Mouse (Mus musculus) liver, adult 2 months (tissue): ENCODE data around the gene Ap1b1. TPM values are rescaled to one million over a fixed set of nuclear protein-coding genes. Genes with fewer than 3 reads are reported as not detected.

Experiments used
- DNase-seq: peaks from one replicate; pipeline ENCODE4 v3.0.0-alpha.2; 2011; ENCODE audit warnings: low read depth, low spot score; ENCODE audit errors: extremely low read depth
- H3K27ac ChIP-seq: fragments of 200-500 bp; replicated peaks from 2 replicates; pipeline ENCODE4 v1.5.1; 2012; ENCODE audit warnings: low read depth, mild to moderate bottlenecking, control low read depth, inconsistent platforms, low read length; ENCODE audit not compliant: insufficient read depth
- H3K27me3 ChIP-seq: fragments of 200-500 bp; 2 replicates; pipeline ENCODE4 v1.6.1; 2012; ENCODE audit warnings: mild to moderate bottlenecking, moderate library complexity, low read length, inconsistent platforms; ENCODE audit not compliant: control insufficient read depth, insufficient read depth
- H3K36me3 ChIP-seq: fragments of 200-500 bp; 2 replicates; pipeline ENCODE4 v1.6.1; 2012; ENCODE audit warnings: low read length, inconsistent platforms; ENCODE audit not compliant: control insufficient read depth, insufficient read depth
- H3K4me1 ChIP-seq: fragments of 200-500 bp; 2 replicates; pipeline ENCODE4 v1.6.1; 2011; ENCODE audit warnings: low read length; ENCODE audit not compliant: control insufficient read depth, insufficient read depth
- H3K4me3 ChIP-seq: fragments of 200-500 bp; 2 replicates; pipeline ENCODE4 v1.5.1; 2011; ENCODE audit warnings: low read depth, mild to moderate bottlenecking, control low read depth, low read length, moderate library complexity; ENCODE audit not compliant: insufficient read depth
- H3K79me2 ChIP-seq: fragments of 200-500 bp; 2 replicates; pipeline ENCODE4 v1.6.1; 2012; ENCODE audit warnings: inconsistent platforms, mild to moderate bottlenecking, low read length, moderate library complexity; ENCODE audit not compliant: control insufficient read depth, insufficient read depth
- H3K9ac ChIP-seq: fragments of 200-500 bp; 2 replicates; pipeline ENCODE4 v1.6.1; 2012; ENCODE audit warnings: low read depth, mild to moderate bottlenecking, control low read depth, inconsistent platforms, low read length
- CTCF ChIP-seq: fragments of 200-500 bp; IDR thresholded peaks from 2 replicates; pipeline ENCODE4 v1.5.1; 2011; ENCODE audit warnings: low read depth, low read length, control low read depth
- POLR2A ChIP-seq: fragments of 200-500 bp; IDR thresholded peaks from 2 replicates; pipeline ENCODE4 v1.6.1; 2011; ENCODE audit warnings: low read length, control low read depth; ENCODE audit not compliant: insufficient read depth; ENCODE audit errors: extremely low read depth
- WGBS: fragments of 180-500 bp; shearing (Covaris S2); methylation state at CpG from one replicate; pipeline ENCODE4 v1.1.7; 2018; 5-methylcytosine and 5-hydroxymethylcytosine counted together
- polyA plus RNA-seq: library from polyadenylated mRNA; depleted of rRNA; stranded (reverse); fragments of >200 nt; gene quantifications from 2 replicates; pipeline ENCODE4 v1.2.3, GENCODE M21; 2012
- total RNA-seq: library from RNA; depleted of rRNA; stranded (reverse); fragments of >200 nt; gene quantifications from 2 replicates; pipeline ENCODE4 v1.2.3, GENCODE M21; 2014

Ap1b1 gene
- total and polyA plus RNA-seq, 2 experiments: 30.1 to 48.8 TPM

DNA sequence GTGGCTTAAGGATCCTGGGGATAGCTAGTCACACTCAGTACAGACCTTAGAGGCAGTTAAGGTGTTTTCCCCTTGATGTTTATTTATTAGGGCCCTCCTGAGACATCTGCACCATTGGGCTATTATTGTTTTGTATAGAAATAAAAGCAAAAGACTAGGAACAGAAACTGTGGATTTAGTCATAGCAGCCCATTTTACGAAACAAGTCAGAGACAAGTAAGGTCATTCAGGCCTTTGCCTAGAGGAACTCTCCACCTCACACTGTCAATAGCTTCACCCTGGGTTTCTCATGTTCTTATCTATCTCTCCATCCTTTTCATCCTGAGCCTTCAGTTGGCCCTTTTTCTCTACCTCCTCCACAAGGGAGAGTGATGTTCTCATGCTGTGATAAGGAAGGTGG is 38.5 kb downstream of the Ap1b1 start:
- 97% methylated on average over 1 of the region's 1 CpGs for WGBS
- no peak for DNase-seq
- peaks cover 57% of the 10 kb centered on the region for H3K36me3 ChIP-seq
- TF ChIP-seq POLR2A: no peak
- no peak for TF ChIP-seq CTCF
- no peak overlapping the region for H3K27ac ChIP-seq
- no peaks in the 10 kb centered on the region for H3K79me2 ChIP-seq
- no peak overlapping the region for H3K9ac ChIP-seq
- H3K27me3 ChIP-seq: no peaks in the 10 kb centered on the region
- no peak overlapping the region for H3K4me3 ChIP-seq
- no peaks in the 10 kb centered on the region for H3K4me1 ChIP-seq

DNA sequence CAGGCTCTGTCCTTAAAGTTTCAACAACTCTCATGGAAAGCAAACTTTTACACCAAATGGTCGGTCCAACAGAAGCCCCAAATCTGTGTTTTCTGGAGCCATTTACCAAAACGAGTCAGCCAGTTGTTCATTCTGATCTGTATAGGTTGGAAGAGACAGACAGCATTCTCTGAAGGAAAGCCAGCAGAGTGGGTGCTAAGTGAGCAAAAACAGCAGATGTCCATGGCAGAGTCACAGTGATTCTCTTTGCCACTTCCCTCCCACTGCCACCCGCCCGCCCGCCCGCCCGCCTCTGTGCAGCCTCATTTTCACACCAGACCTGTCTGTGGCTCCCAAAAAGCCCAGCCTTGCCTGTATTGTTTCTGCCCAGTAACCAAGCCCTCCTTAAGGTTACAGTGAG is 41.6 kb downstream of the Ap1b1 start:
- peaks cover 55% of the 10 kb centered on the region for H3K36me3 ChIP-seq
- 96% methylated on average over 7 of the region's 7 CpGs for WGBS
- TF ChIP-seq CTCF: no peak
- TF ChIP-seq POLR2A: no peak

GRCm38 (mm10) chr11:5032706-5033105 is 46.1 kb downstream of the Ap1b1 start:
- TF ChIP-seq CTCF (no peak), POLR2A (no peak)
- Histone ChIP-seq H3K79me2 (no peaks in the 10 kb centered on the region), H3K36me3 (peaks cover 50% of the 10 kb centered on the region), H3K4me3 (no peak overlapping the region), H3K27me3 (no peaks in the 10 kb centered on the region), H3K27ac (no peak overlapping the region), H3K4me1 (no peaks in the 10 kb centered on the region), H3K9ac (no peak overlapping the region)
- no peak for DNase-seq
- WGBS: 76% methylated on average over 10 of the region's 10 CpGs

More for the DNA sequence above, 41.6 kb downstream of the Ap1b1 start:
- H3K9ac ChIP-seq: no peak overlapping the region
- no peak overlapping the region for H3K27ac ChIP-seq
- H3K4me1 ChIP-seq: no peaks in the 10 kb centered on the region
- H3K4me3 ChIP-seq: no peak overlapping the region
- no peaks in the 10 kb centered on the region for H3K79me2 ChIP-seq
- no peaks in the 10 kb centered on the region for H3K27me3 ChIP-seq
- DNase-seq: no peak

GRCm38 (mm10) chr11:5033136-5033535 is 46.5 kb downstream of the Ap1b1 start:
- Histone ChIP-seq H3K4me3 (no peak overlapping the region), H3K27me3 (no peaks in the 10 kb centered on the region), H3K36me3 (peaks cover 50% of the 10 kb centered on the region), H3K4me1 (no peaks in the 10 kb centered on the region), H3K9ac (no peak overlapping the region), H3K79me2 (no peaks in the 10 kb centered on the region), H3K27ac (no peak overlapping the region)
- DNase-seq: peak; percentile 70
- 12% methylated on average over 3 of the region's 3 CpGs for WGBS
- TF ChIP-seq CTCF: no peak
- TF ChIP-seq POLR2A: no peak

GRCm38 (mm10) chr11:5035421-5035820 is 48.8 kb downstream of the Ap1b1 start:
- Histone ChIP-seq H3K79me2 (no peaks in the 10 kb centered on the region), H3K9ac (no peak overlapping the region), H3K4me1 (no peaks in the 10 kb centered on the region), H3K27me3 (no peaks in the 10 kb centered on the region), H3K4me3 (no peak overlapping the region), H3K27ac (no peak overlapping the region), H3K36me3 (peaks cover 48% of the 10 kb centered on the region)
- WGBS: 96% methylated on average over 4 of the region's 4 CpGs
- TF ChIP-seq CTCF: no peak
- TF ChIP-seq POLR2A: no peak
- no peak for DNase-seq

DNA sequence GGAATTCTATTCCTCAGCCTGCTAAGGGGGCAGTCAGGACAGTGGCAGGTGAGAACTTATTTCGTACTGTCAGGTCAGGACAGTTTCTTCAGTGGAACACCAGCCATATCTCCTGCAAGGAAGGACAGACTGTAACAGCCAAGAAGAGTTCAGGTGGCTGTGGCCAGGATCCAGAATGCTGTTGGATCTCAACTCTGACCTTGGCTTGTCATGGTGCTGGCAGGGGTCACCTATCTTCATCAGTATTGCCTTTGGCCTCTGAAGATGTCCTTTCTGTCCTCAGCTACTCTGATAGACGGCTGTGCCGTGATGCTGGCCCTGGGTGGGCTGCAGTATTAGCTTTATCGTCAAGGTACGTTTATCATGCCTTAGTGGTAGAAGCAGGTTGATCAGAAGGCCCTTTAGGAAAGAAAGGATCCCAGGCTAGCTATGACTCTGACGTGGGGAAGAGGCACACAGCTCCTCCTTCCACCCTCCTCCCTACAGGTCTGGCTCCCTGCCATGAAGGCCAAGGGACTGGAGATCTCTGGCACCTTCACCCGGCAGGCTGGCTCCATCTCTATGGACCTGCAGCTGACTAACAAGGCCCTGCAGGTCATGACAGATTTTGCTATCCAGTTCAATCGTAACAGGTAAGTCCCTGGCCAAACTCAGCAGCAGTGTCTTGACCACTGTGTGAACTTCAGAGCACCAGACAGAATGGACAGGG is 50.7 kb downstream of the Ap1b1 start:
- H3K36me3 ChIP-seq: peaks cover 37% of the 10 kb centered on the region
- no peaks in the 10 kb centered on the region for H3K27me3 ChIP-seq
- DNase-seq: no peak
- TF ChIP-seq POLR2A: no peak
- no peak for TF ChIP-seq CTCF
- H3K27ac ChIP-seq: no peak overlapping the region
- no peak overlapping the region for H3K9ac ChIP-seq
- H3K4me3 ChIP-seq: no peak overlapping the region
- 70% methylated on average over 8 of the region's 8 CpGs for WGBS
- no peaks in the 10 kb centered on the region for H3K4me1 ChIP-seq
- no peaks in the 10 kb centered on the region for H3K79me2 ChIP-seq
